Mouse (Mus musculus) forebrain, embryonic 13.5 days (tissue): ENCODE measurements around the gene Ackr1. TPM values are rescaled to one million over a fixed set of nuclear protein-coding genes. Genes with fewer than 3 reads are reported as not detected.

Experiments used
- ATAC-seq: fragments of 200-750 bp; cut with Nextera tagmentation; 2 replicates; pipeline ENCODE4 v1.8.0; 2017
- H3K27ac ChIP-seq: fragments of 300-500 bp; sonication (generic); 2 replicates; pipeline ENCODE4 v1.5.1; 2015; ENCODE audit warnings: inconsistent platforms, mild to moderate bottlenecking, moderate library complexity
- H3K27me3 ChIP-seq: fragments of 300-500 bp; sonication (generic); 2 replicates; pipeline ENCODE4 v1.6.1; 2015; ENCODE audit warnings: mild to moderate bottlenecking, inconsistent platforms
- H3K36me3 ChIP-seq: fragments of 300-500 bp; sonication (generic); 2 replicates; pipeline ENCODE4 v1.6.1; 2015; ENCODE audit warnings: mild to moderate bottlenecking, inconsistent platforms; ENCODE audit not compliant: poor library complexity, severe bottlenecking
- H3K4me1 ChIP-seq: fragments of 300-500 bp; sonication (generic); 2 replicates; pipeline ENCODE4 v1.6.1; 2015; ENCODE audit warnings: inconsistent platforms
- H3K4me2 ChIP-seq: fragments of 300-500 bp; sonication (generic); 2 replicates; pipeline ENCODE4 v1.6.1; 2015; ENCODE audit warnings: inconsistent platforms, mild to moderate bottlenecking, moderate library complexity
- H3K4me3 ChIP-seq: fragments of 300-500 bp; sonication (generic); 2 replicates; pipeline ENCODE4 v1.5.1; 2015; ENCODE audit warnings: mild to moderate bottlenecking, inconsistent platforms
- H3K9ac ChIP-seq: fragments of 300-500 bp; sonication (generic); 2 replicates; pipeline ENCODE4 v1.6.1; 2015; ENCODE audit warnings: mild to moderate bottlenecking, inconsistent platforms
- H3K9me3 ChIP-seq: fragments of 300-500 bp; sonication (generic); replicated peaks from 2 replicates; pipeline ENCODE4 v1.6.1; 2016; ENCODE audit warnings: inconsistent platforms
- WGBS: fragments of 180-500 bp; shearing (Covaris S2); methylation state at CpG from one replicate; pipeline ENCODE4 v1.1.7; 2015; 5-methylcytosine and 5-hydroxymethylcytosine counted together
- polyA plus RNA-seq: library from polyadenylated mRNA; unstranded; fragments of >200 nt; fragmentation: Nextera tagmentation; extraction: Ambion mirVana; gene quantifications from 2 replicates; pipeline ENCODE4 v1.2.1, GENCODE M21; 2015

Gene Ackr1
- polyA plus RNA-seq, 1 experiment from 2014 or later = 8.0 TPM

DNA sequence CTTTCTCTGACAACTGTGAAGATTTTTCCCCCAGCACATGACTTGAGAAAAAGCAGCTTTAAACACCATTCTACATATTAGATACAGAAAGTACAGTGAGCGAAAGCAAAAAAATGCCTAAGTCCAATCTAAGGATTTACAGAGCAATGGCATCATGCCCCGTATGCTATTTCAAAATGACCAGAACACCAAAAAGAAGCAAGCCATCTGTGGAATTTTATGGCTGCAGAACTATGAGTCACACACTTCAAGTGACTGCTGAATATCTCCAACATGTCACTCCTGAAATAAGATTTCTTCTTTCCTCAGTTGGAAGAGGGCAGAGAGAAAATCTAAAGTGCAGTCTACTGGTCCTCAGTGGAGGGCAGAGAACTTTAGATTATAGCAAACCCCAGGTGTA is 29.9 kb upstream of the Ackr1 start:
- Histone ChIP-seq H3K4me1 (peaks cover 44% of the 10 kb centered on the region), H3K9me3 (no peaks in the 10 kb centered on the region), H3K27ac (no peak overlapping the region), H3K9ac (no peak overlapping the region), H3K27me3 (no peaks in the 10 kb centered on the region), H3K36me3 (no peaks in the 10 kb centered on the region), H3K4me3 (no peak overlapping the region), H3K4me2 (no peak overlapping the region)
- WGBS = 88% methylated on average over 2 of the region's 2 CpGs
- no peak for ATAC-seq

- H3K4me2 ChIP-seq = no peak overlapping the region
- H3K27ac ChIP-seq = no peak overlapping the region
- no peak overlapping the region for H3K9ac ChIP-seq
- no peaks in the 10 kb centered on the region for H3K27me3 ChIP-seq
- 49% methylated on average over 6 of the region's 6 CpGs for WGBS
- H3K36me3 ChIP-seq = peaks cover 5% of the 10 kb centered on the region; the same call in 1 of the 2 replicates
- no peak for ATAC-seq
- no peaks in the 10 kb centered on the region for H3K9me3 ChIP-seq
- H3K4me3 ChIP-seq = no peak overlapping the region
- H3K4me1 ChIP-seq = peaks cover 42% of the 10 kb centered on the region
These were observed 28.1 kb upstream of the Ackr1 start for GRCm38 (mm10) chr1:173361651-173362050.

DNA sequence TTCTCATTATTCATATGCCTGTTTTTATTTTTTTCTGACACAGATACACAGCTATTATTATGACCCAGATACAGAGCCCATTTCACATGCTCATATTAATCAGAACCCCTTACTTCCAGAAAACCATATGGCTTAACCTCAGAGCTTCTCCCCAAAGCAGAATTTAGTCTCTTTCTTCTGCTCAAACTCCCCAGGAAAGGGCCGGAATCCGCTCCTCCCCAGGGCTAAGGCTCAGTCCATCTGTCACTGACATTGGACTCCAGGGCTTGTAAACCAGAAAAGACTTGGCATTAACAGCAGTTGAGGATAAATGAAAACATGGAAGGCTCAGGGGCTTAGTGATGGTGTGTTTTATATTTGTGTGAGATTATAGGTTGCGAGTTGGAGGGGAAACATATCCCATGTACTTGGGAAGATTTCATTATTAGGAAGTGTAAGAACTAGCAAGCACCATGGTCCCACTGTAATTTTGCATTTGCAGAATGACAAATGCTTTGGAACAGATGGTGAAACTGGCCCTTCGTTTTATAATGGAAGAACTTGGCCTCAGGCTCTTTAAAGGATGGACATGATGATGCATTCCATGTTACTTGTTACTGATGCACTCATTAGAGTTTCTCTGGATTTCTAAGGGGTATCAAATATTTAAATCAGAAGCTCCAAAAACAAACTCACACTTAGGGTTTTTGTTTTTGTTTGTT is 26.2 kb upstream of the Ackr1 start:
- no peaks in the 10 kb centered on the region for H3K9me3 ChIP-seq
- H3K27me3 ChIP-seq = no peaks in the 10 kb centered on the region
- no peak for ATAC-seq
- no peak overlapping the region for H3K4me2 ChIP-seq
- H3K9ac ChIP-seq = no peak overlapping the region
- WGBS = 72% methylated on average over 4 of the region's 4 CpGs
- H3K27ac ChIP-seq = no peak overlapping the region; the same call in 1 of the 2 replicates
- H3K4me1 ChIP-seq = peaks cover 25% of the 10 kb centered on the region
- H3K4me3 ChIP-seq = no peak overlapping the region
- peaks cover 10% of the 10 kb centered on the region; the same call in 1 of the 2 replicates for H3K36me3 ChIP-seq

- WGBS = 41% methylated on average over 4 of the region's 4 CpGs
These were observed 24.2 kb upstream of the Ackr1 start for GRCm38 (mm10) chr1:173357799-173358198.

GRCm38 (mm10) chr1:173356699-173357098 is 23.1 kb upstream of the Ackr1 start:
- Histone ChIP-seq H3K27me3 (no peaks in the 10 kb centered on the region), H3K36me3 (peaks cover 12% of the 10 kb centered on the region; the same call in 1 of the 2 replicates), H3K27ac (no peak overlapping the region), H3K9ac (no peak overlapping the region), H3K4me1 (peaks cover 25% of the 10 kb centered on the region), H3K9me3 (no peaks in the 10 kb centered on the region), H3K4me3 (no peak overlapping the region), H3K4me2 (no peak overlapping the region)
- no peak for ATAC-seq
- 90% methylated on average over 2 of the region's 2 CpGs for whole genome bisulfite sequencing

More at GRCm38 (mm10) chr1:173357799-173358198, 24.2 kb upstream of the Ackr1 start:
- no peak for ATAC-seq
- Histone ChIP-seq H3K27me3 (no peaks in the 10 kb centered on the region), H3K9me3 (no peaks in the 10 kb centered on the region), H3K9ac (no peak overlapping the region; the same call in 1 of the 2 replicates), H3K27ac (no peak overlapping the region), H3K4me2 (no peak overlapping the region), H3K4me1 (peaks cover 20% of the 10 kb centered on the region), H3K4me3 (no peak overlapping the region), H3K36me3 (peaks cover 12% of the 10 kb centered on the region; the same call in 1 of the 2 replicates)

DNA sequence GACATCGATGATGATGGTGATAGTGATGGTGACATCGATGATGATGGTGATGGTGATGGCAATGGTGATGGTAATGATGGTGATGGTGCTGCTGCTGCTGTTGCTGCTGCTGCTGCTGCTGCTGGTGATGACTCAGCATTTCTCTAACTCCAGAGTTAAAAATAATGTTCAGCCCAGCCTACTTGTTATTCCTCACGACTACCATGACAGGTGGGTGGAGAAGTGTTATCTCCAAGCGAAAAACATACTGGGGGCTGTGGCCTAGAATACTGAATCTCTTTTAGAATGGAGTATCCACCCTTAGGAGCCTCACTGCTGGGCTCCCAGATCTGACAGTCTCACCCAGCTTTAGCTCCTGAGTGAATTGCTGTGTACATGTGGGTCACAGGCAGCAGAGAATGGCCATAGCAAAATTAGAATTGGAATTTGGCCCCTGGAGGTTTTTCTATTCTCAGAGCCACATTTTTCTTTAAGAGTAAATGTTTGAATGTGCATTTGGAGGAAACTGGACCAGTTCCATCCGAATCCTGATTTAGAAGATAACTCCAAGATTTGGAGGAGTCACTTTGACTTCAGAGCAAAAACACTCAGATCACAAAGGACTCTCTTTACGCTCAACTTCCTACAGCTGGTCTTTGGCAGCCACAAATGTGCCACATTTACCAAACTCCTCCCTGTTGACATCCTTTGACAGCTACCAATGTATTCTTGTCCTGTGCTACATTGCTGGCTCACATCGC is 21.7 kb upstream of the Ackr1 start:
- Histone ChIP-seq H3K9ac (no peak overlapping the region), H3K36me3 (peaks cover 12% of the 10 kb centered on the region; the same call in 1 of the 2 replicates), H3K27me3 (no peaks in the 10 kb centered on the region), H3K9me3 (no peaks in the 10 kb centered on the region), H3K27ac (no peak overlapping the region), H3K4me3 (no peak overlapping the region), H3K4me1 (peaks cover 33% of the 10 kb centered on the region), H3K4me2 (no peak overlapping the region)
- no peak for ATAC-seq
- 84% methylated on average over 7 of the region's 7 CpGs for WGBS

DNA sequence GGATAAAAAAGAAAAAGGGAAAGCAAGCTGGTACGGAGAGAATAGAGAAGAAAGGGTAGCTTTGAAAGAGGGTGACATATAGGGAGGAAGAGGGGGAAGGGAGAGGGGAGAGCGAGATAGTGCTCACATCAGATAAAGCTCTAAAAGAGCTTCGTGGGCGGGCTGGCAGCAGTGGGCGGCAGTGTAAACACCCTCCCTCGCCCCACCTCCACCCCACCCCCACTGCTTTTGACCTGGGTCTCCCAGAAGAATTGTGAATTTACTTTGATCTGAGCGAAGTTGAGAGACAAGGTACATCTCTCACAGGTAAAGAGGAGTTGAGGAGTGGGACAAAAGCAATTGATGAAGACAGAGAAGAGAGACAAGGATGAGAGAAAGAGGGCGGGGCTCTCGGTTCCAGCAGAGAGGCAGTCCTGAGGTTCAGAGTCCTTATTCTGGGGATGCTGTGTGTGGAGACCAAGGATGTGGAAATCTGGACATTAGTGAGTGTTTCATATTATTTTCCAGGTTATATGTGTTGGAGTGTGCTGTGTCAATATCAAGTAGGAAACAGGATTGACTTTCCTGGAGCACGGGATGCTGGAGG is 16.9 kb upstream of the Ackr1 start, which contains the start of gene Aim2:
Aim2 (plus strand) TSS at position 508 of the 586 bp plus-strand sequence.
- Histone ChIP-seq H3K4me1 (peaks cover 28% of the 10 kb centered on the region), H3K27me3 (no peaks in the 10 kb centered on the region), H3K4me3 (peak within 1 kb of the TSS; percentile 39), H3K36me3 (peaks cover 19% of the 10 kb centered on the region), H3K9ac (peak within 1 kb of the TSS; percentile 55), H3K27ac (no peak within 1 kb of the TSS; the same call in 1 of the 2 replicates), H3K4me2 (peak within 1 kb of the TSS; percentile 66), H3K9me3 (no peaks in the 10 kb centered on the region)
- 9% methylated on average over 10 of the region's 10 CpGs for WGBS
- peak; percentile 70 for ATAC-seq

GRCm38 (mm10) chr1:173349946-173350345 is 16.4 kb upstream of the Ackr1 start:
- Histone ChIP-seq H3K36me3 (peaks cover 19% of the 10 kb centered on the region), H3K27ac (no peak overlapping the region), H3K4me3 (peak overlapping the region; percentile 39), H3K4me2 (peak overlapping the region; percentile 66), H3K9me3 (no peaks in the 10 kb centered on the region), H3K27me3 (no peaks in the 10 kb centered on the region), H3K9ac (peak overlapping the region; percentile 55), H3K4me1 (peaks cover 28% of the 10 kb centered on the region)
- ATAC-seq = peak; percentile 94
- WGBS = under 1% methylated on average over 6 of the region's 6 CpGs

DNA sequence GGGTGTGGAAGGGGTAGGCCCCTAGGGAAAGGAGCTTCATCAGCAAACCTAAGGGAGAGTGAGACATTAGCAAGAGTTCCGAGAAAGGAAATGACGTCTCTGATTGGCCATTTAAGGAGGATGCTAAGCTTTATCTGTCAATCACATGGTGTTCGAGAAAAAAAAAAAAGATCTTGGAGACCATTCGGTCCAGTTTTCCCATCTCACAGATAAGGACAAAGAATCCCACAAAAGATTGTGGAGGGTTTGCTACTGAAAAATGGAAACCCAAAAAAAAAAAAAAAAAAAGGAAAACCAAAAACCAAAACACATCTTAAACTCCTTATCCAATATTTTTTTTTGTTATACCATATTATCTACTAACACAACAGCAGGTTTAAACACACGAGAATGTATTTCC is 15.6 kb upstream of the Ackr1 start:
- ATAC-seq = no peak
- Histone ChIP-seq H3K27me3 (no peaks in the 10 kb centered on the region), H3K4me2 (no peak overlapping the region), H3K4me1 (peaks cover 31% of the 10 kb centered on the region), H3K27ac (no peak overlapping the region), H3K9me3 (no peaks in the 10 kb centered on the region), H3K36me3 (peaks cover 22% of the 10 kb centered on the region), H3K4me3 (no peak overlapping the region), H3K9ac (no peak overlapping the region)
- 39% methylated on average over 5 of the region's 5 CpGs for WGBS

DNA sequence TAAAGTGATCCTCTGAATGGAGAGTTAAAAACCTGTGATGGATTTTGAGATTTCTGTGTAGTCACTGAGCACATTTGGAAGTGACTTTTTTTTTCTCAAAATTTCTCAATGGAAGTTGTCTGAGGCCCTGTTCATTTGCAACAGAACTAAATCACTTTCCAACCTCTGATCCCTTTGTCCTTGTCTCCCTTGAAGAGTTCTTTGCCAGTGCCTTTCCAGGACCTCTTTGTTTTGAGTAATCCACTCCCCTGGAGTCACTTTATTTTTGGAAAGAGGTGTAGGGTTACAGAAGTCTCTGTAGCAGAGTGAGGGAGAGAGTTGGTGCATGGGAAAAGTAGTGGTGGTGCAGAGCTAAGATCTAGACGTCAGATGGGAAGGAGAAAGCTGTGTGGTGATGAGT is 15.0 kb upstream of the Ackr1 start:
- Histone ChIP-seq H3K4me2 (no peak overlapping the region), H3K27me3 (no peaks in the 10 kb centered on the region), H3K4me3 (no peak overlapping the region), H3K4me1 (peaks cover 37% of the 10 kb centered on the region), H3K36me3 (peaks cover 28% of the 10 kb centered on the region), H3K9me3 (no peaks in the 10 kb centered on the region), H3K27ac (no peak overlapping the region), H3K9ac (no peak overlapping the region)
- 6% methylated on average over 1 of the region's 1 CpGs for WGBS
- ATAC-seq = no peak

GRCm38 (mm10) chr1:173345112-173345511 is 11.6 kb upstream of the Ackr1 start:
- H3K36me3 ChIP-seq = peaks cover 53% of the 10 kb centered on the region
- H3K4me2 ChIP-seq = no peak overlapping the region
- peaks cover 25% of the 10 kb centered on the region for H3K4me1 ChIP-seq
- ATAC-seq = no peak
- no peak overlapping the region for H3K9ac ChIP-seq
- H3K27me3 ChIP-seq = no peaks in the 10 kb centered on the region
- no peak overlapping the region for H3K27ac ChIP-seq
- WGBS = 93% methylated on average over 4 of the region's 4 CpGs
- H3K9me3 ChIP-seq = no peaks in the 10 kb centered on the region
- no peak overlapping the region for H3K4me3 ChIP-seq

- Histone ChIP-seq H3K36me3 (peaks cover 54% of the 10 kb centered on the region), H3K27me3 (no peaks in the 10 kb centered on the region), H3K4me3 (no peak overlapping the region), H3K4me2 (no peak overlapping the region), H3K4me1 (peaks cover 17% of the 10 kb centered on the region), H3K27ac (peak overlapping the region; percentile 37), H3K9ac (no peak overlapping the region), H3K9me3 (no peaks in the 10 kb centered on the region)
- WGBS = 39% methylated on average over 3 of the region's 3 CpGs
- ATAC-seq = peak; percentile 39
These were observed 10.4 kb upstream of the Ackr1 start for GRCm38 (mm10) chr1:173343934-173344333.
